Mouse (Mus musculus) adrenal gland, adult 8-10 months (tissue): Measurements from ENCODE around the gene Gli1. TPM values are rescaled to one million over a fixed set of nuclear protein-coding genes. Genes with fewer than 3 reads are reported as not detected.
"Not testable (repeated sequence)": the region's sequence is repeated elsewhere in the genome, so short reads cannot be mapped to it uniquely, and the experiment has no call there.

ENCODE experiments used
- DNase-seq: peaks from one replicate; pipeline ENCODE4 v3.0.0; 2022
- total RNA-seq, 4 experiments: library from RNA; stranded (reverse); gene quantifications; 2 replicates each; pipeline ENCODE4 v1.2.4; 2022

Gli1 gene
- total RNA-seq, 4 experiments from 2014 or later = 4.4 to 6.4 (median 5.2) TPM

DNA sequence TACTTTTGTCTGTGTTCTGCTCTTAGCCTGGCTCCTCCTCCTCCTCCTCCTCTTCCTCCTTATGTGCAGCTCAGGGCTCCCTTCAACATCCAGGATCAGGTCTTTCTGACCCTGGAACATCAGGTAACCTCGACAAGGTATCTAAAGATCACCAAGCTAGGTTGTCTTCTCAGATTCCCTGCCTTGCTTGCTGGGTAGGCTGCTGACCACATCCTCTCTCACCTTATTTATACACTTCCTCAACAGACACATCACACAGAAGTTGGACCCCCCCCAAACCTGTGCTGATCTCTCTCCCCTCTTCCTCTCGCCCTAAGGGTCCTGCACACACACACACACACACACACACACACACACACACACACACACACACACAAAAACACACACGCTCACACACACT is 20.2 kb downstream of the Gli1 start, which contains the start of gene Arhgap9:
Arhgap9 (plus strand) TSS at position 344 of the 400 bp plus-strand sequence.
- no peak for DNase-seq

DNA sequence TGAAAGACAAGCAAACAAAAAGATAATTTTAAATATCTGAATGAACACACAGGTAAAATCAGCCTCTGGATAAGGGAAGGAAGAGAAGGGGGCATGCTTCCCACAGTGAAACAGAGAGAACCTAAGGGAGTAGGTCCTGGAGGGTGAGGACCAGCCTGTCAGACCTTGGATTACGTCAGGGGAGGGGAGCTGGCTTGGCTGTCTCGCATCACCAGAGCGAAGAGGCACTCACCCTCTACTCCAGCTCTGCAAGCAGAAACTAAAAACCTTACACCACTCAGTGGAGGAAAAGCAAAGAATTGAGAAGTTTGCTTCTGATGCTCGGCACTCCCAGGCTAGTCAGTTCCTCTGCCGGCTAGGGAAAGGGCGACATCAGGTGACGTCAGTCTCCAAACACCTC is 21.8 kb downstream of the Gli1 start:
- DNase-seq = no peak

DNA sequence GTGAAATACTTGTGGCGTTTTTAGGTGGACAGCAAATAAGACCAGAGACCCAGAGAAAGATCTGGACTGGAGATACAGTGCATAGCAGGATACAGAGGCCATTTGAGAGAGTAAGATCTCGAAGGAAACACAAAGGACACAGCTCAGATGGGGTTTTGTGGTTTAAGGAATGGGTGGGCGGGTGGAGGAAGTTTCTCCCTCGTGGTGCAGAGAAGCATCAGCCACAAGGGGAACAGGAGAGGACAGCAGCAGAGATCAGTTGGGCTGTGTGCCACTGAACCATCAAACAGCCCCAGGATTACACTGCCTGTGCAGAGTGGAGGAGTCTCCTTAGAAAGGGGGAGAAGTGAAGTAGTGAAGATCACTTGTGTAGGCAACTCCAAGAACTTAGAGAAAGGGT is 23.8 kb downstream of the Gli1 start:
- no peak for DNase-seq

DNA sequence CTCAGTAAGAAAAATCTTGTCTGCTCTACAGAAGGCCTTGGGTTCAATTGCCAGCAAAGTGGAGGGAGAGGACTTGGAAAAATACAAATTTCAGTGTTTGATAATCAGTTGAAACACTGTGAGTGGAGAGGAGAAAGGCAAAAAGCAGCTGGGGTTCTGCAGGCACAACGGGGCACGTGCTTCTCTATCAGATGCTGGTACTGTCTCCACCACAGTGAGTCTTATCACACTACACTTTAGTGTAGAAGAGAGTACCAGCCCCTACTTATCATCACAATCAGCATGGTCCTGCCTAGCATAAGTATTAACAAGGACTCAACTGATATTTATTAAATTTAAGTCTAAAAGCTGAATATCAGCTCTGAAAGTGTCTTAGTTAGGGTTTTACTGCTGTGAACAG is 24.5 kb downstream of the Gli1 start:
- no peak for DNase-seq

DNA sequence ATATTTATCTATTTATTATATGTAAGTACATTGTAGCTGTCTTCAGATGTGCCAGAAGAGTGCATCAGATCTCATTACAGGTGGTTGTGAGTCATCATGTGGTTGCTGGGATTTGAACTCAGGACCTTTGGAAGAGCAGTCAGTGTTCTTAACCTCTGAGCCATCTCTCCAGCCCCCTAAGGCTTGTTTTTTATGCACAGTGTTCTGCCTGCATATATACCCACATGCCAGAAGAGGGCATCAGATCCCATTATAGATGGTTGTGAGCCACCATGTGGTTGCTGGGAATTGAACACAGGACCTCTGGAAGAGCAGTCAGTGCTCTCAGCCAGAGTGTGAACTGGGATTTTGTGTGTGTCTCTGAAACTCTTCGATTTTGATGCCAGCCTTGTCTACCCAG is 26.8 kb downstream of the Gli1 start:
- DNase-seq = not testable (repeated sequence)

DNA sequence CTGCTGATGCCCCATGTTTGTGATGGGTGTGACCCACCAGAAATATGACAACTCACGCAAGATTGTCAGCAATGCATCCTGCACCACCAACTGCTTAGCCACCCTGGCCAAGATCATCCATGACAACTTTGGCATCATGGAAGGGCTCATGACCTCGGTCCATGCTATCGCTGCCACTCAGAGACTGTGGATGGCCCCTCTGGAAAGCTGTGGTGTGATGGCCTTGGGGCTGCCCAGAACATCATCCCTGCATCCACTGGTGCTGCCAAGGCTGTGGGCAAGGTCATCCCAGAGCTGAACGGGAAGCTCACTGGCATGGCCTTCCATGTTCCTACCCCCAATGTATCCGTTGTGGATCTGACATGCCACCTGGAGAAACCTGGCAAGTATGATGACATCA is 28.3 kb downstream of the Gli1 start:
- not testable (repeated sequence) for DNase-seq

DNA sequence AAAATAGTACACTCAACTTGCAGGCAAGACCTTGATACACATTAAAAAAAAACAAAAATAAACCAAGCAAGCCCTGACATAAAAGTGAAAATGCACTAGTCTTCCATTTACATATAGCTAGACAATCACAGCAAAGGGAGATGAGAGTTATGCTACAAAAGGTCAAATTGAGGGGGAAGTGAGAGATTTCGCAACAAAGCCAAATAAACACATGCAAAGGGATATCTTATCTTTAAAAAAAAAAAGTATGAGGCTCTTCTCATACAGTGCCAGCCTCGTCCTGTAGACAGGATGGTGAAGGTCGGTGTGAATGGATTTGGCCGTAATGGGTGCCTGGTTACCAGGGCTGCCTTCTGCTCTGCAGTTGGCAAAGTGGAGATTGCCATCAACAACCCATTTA is 28.9 kb downstream of the Gli1 start:
- no peak for DNase-seq

DNA sequence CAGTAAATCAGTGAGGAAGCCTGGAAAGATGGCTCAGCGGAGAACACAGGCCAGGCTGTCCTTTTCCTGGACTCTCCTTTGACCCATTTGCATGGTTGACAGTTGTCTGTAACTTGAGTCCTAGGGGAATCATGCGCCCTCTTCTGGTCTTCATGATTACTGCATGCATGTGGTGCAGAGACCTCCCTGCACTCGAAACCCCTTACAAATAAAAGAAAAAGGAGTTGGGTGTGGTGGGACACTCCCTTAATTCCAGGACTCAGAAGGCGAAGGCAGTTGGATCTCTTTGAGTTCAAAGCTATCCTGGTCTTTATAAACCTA is 29.5 kb downstream of the Gli1 start:
- peak; percentile 76 for DNase-seq

DNA sequence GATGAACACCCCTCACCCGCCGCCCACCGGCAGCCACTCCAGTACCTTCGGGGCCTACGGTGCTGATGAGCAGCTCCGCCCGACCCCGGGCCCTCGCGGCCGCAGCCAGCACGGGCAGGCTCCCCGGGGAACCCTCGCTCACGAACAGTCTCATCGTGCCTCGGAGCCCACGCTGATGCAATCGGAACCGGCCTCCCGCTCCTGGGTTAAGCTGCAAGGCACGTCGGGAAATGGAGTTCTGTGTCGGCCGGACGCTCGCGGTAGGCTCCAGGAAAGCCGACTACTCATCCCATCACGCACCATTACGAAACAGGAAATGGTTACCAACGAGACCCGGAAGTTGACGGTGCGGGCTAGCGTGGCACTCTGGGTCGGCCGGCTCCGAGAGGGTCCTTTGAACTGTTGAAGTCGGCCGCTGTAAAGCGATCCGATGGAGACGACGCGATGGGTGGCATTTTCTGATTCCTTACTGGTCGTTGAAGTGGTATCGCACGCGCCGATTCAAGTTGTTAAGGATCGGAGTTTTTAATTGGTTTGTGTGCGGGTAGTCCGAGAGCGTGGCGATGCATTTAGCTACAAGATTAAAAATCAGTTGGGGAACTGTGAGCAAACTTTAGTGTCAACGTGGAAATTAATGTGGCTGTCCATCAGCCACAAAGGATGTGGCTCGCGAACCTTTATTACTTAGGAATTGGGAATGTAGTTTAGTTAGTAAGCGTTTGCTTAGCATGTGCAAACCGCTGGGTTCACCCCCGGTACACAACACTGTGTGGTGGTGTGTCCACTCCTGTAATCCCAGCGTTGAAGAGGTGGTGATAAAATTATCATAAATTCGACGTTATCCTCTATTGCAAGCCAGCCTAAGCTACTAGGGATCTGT is 30.1 kb downstream of the Gli1 start, which contains the start of gene Mars:
Mars (minus strand) TSS at position 311 of the 880 bp plus-strand sequence.
- peak; percentile 94 for DNase-seq

DNA sequence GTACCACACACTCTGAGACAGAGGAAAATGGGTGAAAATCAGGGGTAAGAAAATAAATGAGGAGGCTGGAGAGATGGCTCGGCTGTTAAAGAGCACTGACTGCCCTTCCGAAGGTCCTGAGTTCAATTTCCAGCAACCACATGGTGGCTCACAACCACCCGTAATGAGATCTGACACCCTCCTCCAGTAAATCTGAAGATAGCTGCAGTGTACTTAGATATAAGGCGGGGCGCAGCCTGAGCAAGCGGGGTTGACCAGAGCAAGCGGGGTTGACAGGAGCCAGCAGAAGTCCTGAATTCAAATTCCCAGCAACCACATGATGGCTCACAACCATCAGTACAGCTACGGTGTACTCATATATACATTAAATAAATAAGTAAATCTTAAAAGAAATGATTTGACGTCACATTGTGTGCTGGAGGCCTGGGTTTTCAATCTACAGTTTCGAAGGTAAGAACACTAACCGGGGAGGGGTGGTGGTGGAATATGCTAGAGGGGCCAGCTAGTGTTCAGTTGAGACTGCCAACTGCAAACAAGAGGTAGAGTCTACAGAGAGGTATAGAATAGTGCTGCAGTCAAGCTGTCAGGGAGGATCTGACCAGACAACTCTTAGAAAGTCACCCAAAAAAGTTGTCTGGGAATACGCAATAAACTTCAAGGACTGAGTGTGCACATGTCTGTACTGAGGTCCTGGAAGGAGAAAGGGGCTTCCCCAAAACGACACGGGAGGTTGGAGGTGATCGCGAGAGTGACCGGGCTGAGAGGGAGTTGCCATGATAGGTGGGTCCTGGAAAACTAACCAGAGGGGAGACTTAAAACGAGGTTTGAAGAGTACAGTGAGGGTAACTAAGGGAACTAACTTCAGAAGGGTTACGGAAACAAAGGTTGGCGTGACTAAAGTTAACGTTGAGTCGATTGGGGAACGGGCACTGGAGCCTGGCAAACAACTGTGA is 31.0 kb downstream of the Gli1 start:
- DNase-seq = no peak

DNA sequence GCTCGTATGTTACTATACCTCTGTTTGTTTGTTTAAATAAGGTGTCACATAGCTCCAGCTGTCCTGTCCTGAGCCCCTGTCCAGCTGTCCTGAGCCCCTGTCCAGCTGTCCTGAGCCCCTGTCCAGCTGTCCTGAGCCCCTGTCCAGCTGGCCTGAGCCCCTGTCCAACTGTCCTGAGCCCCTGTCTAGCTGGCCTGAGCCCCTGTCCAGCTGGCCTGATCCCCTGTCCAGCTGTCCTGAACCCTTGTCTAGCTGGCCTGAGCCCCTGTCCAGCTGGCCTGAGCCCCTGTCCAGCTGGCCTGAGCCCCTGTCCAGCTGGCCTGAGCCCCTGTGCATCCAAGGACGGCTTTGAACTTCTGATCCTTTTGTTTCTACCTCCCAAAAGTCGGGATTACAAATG is 32.6 kb downstream of the Gli1 start:
- DNase-seq = not testable (repeated sequence)

DNA sequence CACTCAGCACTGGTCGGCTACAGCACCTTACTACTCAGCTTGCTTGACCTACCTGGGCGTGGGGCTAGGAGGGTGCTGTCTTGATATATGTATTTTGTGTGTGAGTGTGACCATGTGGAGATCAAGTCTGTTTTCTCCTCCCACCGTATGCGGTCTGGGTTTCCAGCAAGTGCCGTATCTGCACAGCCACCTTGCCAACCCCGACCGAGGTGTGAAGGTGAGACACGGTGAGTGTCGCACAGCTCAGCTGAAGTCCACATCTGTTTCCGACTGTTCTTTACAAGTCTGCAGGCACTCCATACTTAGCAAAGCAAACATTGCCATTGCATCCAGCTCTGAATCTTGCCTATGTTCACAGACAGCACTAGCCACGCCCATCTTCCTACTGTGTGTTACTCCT is 38.6 kb downstream of the Gli1 start:
- DNase-seq = no peak

DNA sequence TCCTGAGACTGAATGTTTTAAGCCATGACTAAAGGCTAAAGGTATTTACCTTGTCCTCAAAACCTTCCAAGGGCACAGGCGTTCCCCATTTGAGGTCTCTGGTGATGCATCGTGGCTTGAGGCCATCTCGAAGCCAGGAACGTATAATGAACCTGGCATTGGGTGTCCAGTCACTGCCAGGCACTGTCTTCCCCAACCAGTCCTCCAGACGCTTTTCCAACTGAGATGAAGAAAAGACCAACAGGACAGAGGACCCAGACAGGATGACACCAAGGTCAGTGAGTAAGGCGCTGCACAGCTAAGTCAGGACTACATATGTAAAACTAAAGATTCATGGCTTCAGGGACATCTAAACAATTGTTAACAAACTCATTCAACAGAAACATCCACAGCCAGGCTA is 41.4 kb downstream of the Gli1 start:
- DNase-seq = no peak

DNA sequence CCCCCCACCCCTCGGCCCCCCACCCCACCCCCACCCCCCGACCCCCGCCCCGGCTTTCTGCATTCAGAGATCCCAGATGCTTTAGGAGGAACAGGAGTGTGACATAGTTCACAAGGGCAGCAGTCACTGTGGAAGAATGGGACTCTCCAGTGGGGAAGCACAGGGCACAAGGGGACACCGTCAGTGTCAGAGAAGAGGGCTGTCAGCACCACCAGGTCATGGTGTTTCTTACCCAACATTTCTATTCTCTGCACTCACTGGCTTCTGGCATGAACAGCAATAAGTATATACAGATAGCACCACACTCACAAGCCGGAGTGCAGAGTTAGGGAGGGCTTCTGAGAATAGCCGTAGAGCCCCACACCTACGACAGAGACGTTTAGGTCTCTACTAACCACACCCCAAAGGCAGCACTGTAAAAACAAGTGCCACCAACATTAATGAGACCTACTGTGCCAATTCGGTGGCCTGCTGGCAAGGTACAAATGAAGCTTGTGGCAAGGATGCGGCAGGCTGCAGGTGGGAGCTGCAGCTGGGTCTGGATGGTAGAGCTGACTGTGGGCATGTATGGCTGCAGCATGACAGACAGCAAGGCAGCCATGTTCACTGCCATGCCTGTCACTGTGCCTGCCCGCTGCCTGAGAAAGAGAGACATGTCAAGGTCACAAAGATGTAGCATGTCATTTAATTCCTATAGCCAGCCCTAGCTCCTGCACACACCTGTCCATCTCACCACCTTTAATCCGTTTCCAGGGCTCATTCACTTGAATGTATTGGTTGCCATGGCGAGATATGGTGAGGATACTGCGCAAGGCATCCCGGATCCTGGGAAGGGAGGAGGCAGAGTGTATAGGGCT is 44.5 kb downstream of the Gli1 start:
- no peak for DNase-seq

DNA sequence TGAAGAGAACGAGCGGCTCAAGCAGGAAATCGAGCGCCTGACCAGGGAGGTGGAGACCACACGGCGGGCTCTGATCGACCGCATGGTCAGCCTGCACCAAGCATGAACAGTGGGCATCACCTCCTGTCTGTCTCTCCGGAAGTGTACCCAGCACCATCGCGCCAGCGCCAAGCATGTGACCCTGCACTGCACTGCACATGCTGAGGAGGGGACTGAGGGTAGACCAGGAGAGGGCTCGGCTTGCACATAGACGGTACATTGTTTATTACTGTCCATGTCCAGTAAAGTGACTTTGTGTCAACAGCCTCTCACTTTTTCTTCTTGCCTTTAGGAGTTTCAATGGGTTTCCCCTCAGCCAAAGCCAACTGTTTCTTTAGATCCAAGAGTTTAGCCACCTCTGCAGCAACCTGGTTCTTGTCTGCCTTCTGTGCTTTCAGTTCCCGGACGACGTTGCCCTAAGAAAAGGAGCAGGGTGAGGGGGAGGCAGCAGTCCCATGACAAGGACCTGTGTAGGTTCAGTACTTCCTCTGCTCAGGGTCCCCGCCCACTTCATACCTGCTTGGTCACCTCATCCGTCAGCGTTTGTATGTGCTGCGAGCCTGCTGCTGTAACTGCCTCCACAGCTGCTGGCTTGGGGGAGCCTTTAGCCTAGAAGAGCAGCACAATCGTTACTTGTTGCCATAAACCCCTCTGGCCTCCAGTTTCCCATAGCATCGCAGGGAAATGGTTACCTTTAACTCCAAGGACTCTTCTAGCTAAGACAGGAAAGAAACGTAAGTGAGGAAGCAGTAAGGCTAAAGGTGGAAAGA is 45.6 kb downstream of the Gli1 start:
- DNase-seq = no peak

DNA sequence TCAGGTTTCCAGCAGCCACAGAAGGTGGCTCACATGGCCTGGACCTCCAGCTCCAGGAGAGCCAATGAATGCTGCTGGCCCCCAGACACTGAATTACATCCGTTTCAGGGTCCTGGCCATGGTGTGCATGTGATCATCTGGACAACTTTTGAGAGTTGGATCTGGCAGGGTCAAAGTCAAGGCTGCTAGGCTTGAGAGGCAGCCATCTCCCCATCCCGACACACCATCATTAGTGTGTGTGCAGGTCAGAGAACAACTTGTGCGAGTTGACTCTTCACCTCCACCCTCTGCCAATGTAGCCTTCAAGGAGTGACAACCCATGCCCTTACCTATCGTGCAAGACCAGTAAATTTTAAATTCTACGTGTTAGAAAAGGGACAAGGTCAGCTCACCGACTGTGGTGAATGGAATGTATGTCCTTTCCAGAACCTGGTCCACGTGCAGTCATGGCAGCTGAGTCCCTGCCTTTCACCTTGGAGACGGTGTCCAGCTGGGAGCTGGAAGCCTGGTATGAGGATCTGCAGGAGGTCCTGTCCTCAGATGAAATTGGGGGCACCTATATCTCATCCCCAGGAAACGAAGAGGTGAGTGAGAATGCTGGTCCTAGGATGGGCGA is 46.8 kb downstream of the Gli1 start:
- no peak for DNase-seq

DNA sequence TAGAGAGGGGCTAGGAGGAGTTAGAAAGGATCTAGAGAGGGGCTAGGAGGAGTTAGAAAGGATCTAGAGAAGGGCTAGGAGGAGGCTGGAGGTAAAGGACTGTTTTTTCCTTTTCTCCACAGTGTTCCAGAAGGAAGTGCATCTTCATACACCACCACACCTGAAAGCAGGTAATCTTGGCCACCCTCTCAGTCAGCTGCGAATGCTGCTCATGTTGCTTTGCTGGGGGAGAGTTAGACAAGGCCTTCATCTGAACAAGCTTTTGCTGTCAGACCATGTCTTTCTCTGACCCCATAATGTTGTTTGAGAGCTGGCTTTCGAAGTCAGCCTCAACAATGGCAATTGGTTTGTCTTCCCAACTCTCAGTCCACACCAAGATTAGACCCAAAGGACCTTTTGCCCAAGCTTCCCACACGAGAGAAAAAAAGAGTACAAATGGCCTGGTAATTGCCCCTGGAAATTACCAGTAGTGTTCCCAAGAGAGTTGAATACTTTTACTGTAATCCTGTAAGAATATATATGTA is 48.1 kb downstream of the Gli1 start:
- no peak for DNase-seq

DNA sequence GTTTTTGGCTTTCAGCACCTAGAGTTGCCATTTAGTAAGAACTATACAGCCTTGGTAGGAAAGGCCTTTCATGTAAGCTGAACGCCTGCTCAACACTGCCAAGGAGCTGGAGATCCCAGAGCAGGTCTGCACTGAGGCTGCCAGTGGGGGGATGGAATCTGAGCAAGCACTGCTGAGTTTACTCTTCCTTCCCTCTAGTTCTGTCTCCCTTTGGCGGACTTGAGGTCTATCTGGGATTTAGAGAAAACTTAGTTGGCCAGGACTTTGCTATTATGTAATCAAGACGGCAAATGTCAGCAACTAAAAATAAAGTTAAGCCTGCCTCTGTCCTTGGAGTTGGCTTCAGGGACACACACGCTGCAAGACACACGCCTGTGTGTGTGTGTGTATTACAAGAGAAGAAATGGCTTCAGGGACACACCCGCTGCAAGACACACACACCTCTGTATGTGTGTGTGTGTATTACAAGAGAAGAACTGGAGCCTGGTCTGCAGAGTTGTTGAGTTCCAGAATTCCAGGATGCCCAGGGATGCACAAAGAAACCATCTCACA is 48.7 kb downstream of the Gli1 start:
- DNase-seq = peak; percentile 73

DNA sequence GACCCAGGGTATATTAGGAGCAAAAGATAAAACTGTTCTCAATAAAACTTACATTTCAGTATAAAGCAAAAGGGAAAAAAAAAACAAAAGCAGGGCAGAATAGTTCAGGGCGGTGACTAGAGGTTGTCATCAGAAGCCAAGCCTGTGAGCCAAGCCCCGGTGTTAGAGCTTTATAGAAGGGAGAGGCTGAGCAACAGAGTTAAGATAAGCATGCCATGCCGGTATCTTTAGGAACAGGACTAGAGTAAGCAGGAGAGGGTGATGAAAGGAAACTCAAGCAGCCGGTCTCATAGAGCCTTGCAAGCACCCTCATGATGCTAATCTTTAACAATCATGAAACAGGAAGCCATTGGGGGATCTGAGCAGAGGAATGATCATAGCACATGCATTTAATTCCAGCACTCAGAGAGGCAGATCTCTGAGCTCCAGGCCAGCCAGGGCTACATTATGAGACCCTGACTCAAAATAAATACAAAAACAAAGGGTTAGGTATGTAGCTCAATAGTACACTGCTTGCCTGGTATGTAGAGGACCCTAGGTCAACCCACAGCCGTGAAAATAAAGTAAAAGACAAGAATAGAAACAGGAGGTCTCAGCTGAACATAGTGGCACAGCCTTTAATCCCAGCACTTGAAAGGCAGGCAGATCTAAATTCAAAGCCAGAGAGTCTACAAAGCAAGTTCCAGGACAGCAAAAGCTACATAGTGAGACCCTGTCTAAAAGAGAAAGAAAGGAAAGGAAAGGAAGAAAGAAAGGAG is 49.7 kb downstream of the Gli1 start:
- DNase-seq = no peak
